Mouse (Mus musculus): ENCODE measurements around the gene Tmem94.

DNA sequence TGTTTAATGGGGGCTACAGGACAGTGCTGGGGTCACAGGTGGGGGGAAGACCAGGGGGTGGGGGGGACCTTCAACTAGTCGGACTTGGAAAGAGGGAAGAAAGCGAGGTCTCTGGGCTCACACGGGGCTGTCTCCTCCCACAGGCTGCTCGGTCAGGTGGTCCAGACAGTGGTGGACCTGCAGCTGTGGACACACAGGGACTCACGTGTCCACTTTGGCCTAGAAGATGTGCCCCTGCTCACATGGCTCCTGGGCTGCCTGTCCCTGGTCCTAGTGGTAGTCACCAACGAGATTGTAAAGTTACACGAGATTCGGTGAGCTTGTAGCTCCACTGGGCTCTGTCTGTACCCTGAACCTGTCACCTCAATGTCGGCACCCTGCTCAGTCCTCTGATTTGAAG lies 32.4 kb downstream of the Tmem94 start:
- TF ChIP-seq POLR2A (IDR thresholded peaks at IDR 0.05; ENCODE audit: insufficient read depth, low read depth, low read length) (no peak), CTCF (IDR thresholded peaks at IDR 0.05; ENCODE audit: insufficient read depth, low read depth, low read length) (no peak)

Data from olfactory bulb, adult 2 months (tissue).